Mouse (Mus musculus) right cerebral cortex, postnatal 25 days (tissue): ENCODE data around the gene Slc6a6.
A peak's percentile ranks its signal among the peaks of the same experiment; 100 is the strongest.

ENCODE experiments used
- DNase-seq: peaks from one replicate; pipeline ENCODE4 v3.0.0; 2022

Slc6a6 gene

GRCm38 (mm10) chr6:91670224-91670623 is 13.6 kb upstream of the Slc6a6 start:
- DNase-seq = no peak

GRCm38 (mm10) chr6:91674757-91675350 is 9.0 kb upstream of the Slc6a6 start:
- DNase-seq = no peak

GRCm38 (mm10) chr6:91678506-91679094 is 5.3 kb upstream of the Slc6a6 start:
- no peak for DNase-seq

GRCm38 (mm10) chr6:91679095-91679577 is 4.7 kb upstream of the Slc6a6 start:
- peak; percentile 63 for DNase-seq

- no peak for DNase-seq
Measured at GRCm38 (mm10) chr6:91679716-91680115, 4.1 kb upstream of the Slc6a6 start.

GRCm38 (mm10) chr6:91681841-91682240 is 2.0 kb upstream of the Slc6a6 start:
- DNase-seq = no peak

- DNase-seq = no peak
Measured at GRCm38 (mm10) chr6:91683121-91683520, 732 bp upstream of the Slc6a6 start.

GRCm38 (mm10) chr6:91684474-91684829 is 599 bp downstream of the Slc6a6 start:
- DNase-seq = no peak

GRCm38 (mm10) chr6:91684831-91685532 is 1.1 kb downstream of the Slc6a6 start:
- DNase-seq = no peak

GRCm38 (mm10) chr6:91685533-91685883 is 1.7 kb downstream of the Slc6a6 start:
- peak; percentile 66 for DNase-seq

GRCm38 (mm10) chr6:91685896-91686295 is 2.0 kb downstream of the Slc6a6 start:
- no peak for DNase-seq

- no peak for DNase-seq
Measured at GRCm38 (mm10) chr6:91686597-91686996, 2.7 kb downstream of the Slc6a6 start.

- DNase-seq = no peak
Measured at GRCm38 (mm10) chr6:91688021-91688420, 4.2 kb downstream of the Slc6a6 start.

- DNase-seq = no peak
Measured at GRCm38 (mm10) chr6:91689231-91689630, 5.4 kb downstream of the Slc6a6 start.

GRCm38 (mm10) chr6:91690222-91690621 is 6.4 kb downstream of the Slc6a6 start:
- no peak for DNase-seq

GRCm38 (mm10) chr6:91690646-91691045 is 6.8 kb downstream of the Slc6a6 start:
- DNase-seq = no peak

- DNase-seq = no peak
Measured at GRCm38 (mm10) chr6:91691576-91691975, 7.7 kb downstream of the Slc6a6 start.

GRCm38 (mm10) chr6:91693301-91693886 is 9.5 kb downstream of the Slc6a6 start:
- DNase-seq = no peak

GRCm38 (mm10) chr6:91694610-91695009 is 10.8 kb downstream of the Slc6a6 start:
- DNase-seq = no peak

- no peak for DNase-seq
Measured at GRCm38 (mm10) chr6:91698831-91699230, 15.0 kb downstream of the Slc6a6 start.

GRCm38 (mm10) chr6:91699482-91700200 is 15.8 kb downstream of the Slc6a6 start:
- DNase-seq = no peak

- DNase-seq = no peak
Measured at GRCm38 (mm10) chr6:91700823-91701621, 17.2 kb downstream of the Slc6a6 start.
